Mouse (Mus musculus) cerebellum, adult 2 months (tissue): ENCODE measurements around the gene Igf2r.

Experiments used
- CTCF ChIP-seq: fragments of 200-500 bp; IDR thresholded peaks from 2 replicates; pipeline ENCODE4 v1.5.1; 2011; ENCODE audit warnings: low read depth, mild to moderate bottlenecking, control low read depth, low read length, moderate library complexity, borderline replicate concordance; ENCODE audit not compliant: insufficient read depth
- POLR2A ChIP-seq: fragments of 200-500 bp; IDR thresholded peaks from 2 replicates; pipeline ENCODE4 v1.6.1; 2011; ENCODE audit warnings: low read length, control low read depth, borderline replicate concordance; ENCODE audit not compliant: insufficient read depth

DNA sequence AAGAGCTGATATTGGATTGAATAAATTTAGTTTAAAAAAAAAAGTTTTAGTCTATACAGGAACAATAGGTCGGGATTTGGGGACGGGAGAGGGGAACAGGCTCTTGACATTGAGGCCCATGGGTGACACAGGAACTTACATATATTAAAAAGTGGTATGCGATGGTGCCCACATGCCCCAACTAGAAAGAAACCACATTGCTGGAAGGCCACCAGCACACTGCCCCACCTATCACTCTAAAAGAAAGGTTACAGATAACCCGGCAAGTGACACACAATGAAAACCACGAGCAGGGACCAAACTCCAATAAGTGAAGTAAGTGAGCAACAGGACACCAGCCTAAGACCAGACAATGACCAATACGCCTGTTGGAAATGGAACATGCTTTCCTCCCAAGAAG lies 36.3 kb downstream of the Igf2r start:
- TF ChIP-seq CTCF (no peak), POLR2A (no peak)
